Comparison of ENCODE assay signal across 18 mouse cellular contexts in the genomic region with DNA sequence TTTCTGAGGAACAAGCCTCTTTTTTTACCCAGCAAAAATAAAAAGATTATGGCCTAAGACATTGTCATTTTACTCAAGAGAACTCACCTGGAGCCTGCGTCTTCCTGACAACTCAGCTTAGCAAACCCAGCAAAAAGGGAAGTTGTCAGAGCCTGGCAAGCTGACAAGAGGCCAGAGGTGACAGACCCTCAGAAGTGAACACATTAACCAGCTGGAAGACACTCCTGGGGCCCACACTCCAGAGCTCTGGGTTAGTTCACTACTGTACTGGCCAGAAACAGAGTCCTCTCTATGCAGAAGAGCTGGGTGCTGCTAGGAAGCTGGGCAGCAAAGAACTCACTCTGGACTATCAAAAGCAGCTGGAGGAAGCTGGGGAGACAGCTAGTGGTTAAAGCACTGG. TPM values are rescaled to one million over a fixed set of nuclear protein-coding genes. Genes with fewer than 3 reads are reported as not detected.
DNase-seq lines count a peak whose midpoint lies in the region; ATAC-seq and TF ChIP-seq lines count a peak whose summit lies in the region.
"Had no signal": no experiment of that assay in that cellular context is flagged by ENCODE, and none has a peak within 500 bp of the region (broad histone marks: within the 10 kb centered on the region; RNA-seq: fewer than 3 reads in every experiment).

No protein-coding gene starts in this region.

- no peaks in the 10 kb centered on the region for H3K9me3 ChIP-seq in heart, embryonic 13.5 days
- no peaks in the 10 kb centered on the region for H3K9me3 ChIP-seq in liver, postnatal 0 days (ENCODE audit: low read length)
- H3K9me3 ChIP-seq in liver, embryonic 11.5 days (ENCODE audit: control insufficient read depth, low read length) = no peaks in the 10 kb centered on the region
- H3K9me3 ChIP-seq in forebrain, embryonic 16.5 days (ENCODE audit: control insufficient read depth, low read length) = no peaks in the 10 kb centered on the region
- H3K9me3 ChIP-seq: embryonic facial prominence, embryonic 12.5 days; heart, embryonic 15.5 days; limb, embryonic 12.5 days; liver, embryonic 15.5 days; midbrain, embryonic 13.5 days had no signal

- H3K4me1 ChIP-seq in heart, embryonic 13.5 days = peaks cover 33% of the 10 kb centered on the region
- peaks cover 10% of the 10 kb centered on the region for H3K4me1 ChIP-seq in liver, postnatal 0 days (ENCODE audit: insufficient read depth)
- no peaks in the 10 kb centered on the region for H3K4me1 ChIP-seq in liver, embryonic 11.5 days (replicated peaks; ENCODE audit: control insufficient read depth, insufficient read depth, low read length)
- H3K4me1 ChIP-seq in brown adipose tissue, adult 24 weeks (ENCODE audit: control insufficient read depth, insufficient read depth, insufficient read length, low read length) = peaks cover 28% of the 10 kb centered on the region
- H3K4me1 ChIP-seq in forebrain, embryonic 16.5 days (replicated peaks; ENCODE audit: control insufficient read depth, insufficient read depth, low read length) = no peaks in the 10 kb centered on the region
- H3K4me1 ChIP-seq: limb, embryonic 12.5 days; midbrain, embryonic 13.5 days had no signal

- H3K27ac ChIP-seq in heart, embryonic 13.5 days (replicated peaks) = peak overlapping the region; percentile 24; the same call in 1 of the 2 replicates
- no peak overlapping the region for H3K27ac ChIP-seq in liver, postnatal 0 days (ENCODE audit: low read depth)
- H3K27ac ChIP-seq in liver, embryonic 11.5 days (ENCODE audit: low read depth, low read length) = no peak overlapping the region
- peak overlapping the region; percentile 15 for H3K27ac ChIP-seq in brown adipose tissue, adult 24 weeks (replicated peaks; ENCODE audit: low read depth, low read length)
- no peak overlapping the region for H3K27ac ChIP-seq in forebrain, embryonic 16.5 days (ENCODE audit: low read length)
- H3K27ac ChIP-seq: embryonic facial prominence, embryonic 12.5 days; heart, embryonic 15.5 days; limb, embryonic 12.5 days; liver, embryonic 15.5 days; midbrain, embryonic 13.5 days had no signal

- peak overlapping the region; percentile 50; the same call in 1 of the 2 replicates for H3K9ac ChIP-seq in heart, embryonic 13.5 days
- H3K9ac ChIP-seq in liver, postnatal 0 days (replicated peaks) = no peak overlapping the region; the same call in 1 of the 2 replicates
- H3K9ac ChIP-seq in liver, embryonic 11.5 days (ENCODE audit: low read depth, low read length) = no peak overlapping the region
- no peak overlapping the region for H3K9ac ChIP-seq in forebrain, embryonic 16.5 days (replicated peaks; ENCODE audit: low read depth, low read length)
- H3K9ac ChIP-seq: embryonic facial prominence, embryonic 12.5 days; heart, embryonic 15.5 days; limb, embryonic 12.5 days; liver, embryonic 15.5 days; midbrain, embryonic 13.5 days had no signal

- TF ChIP-seq EP300 in liver, postnatal 0 days (IDR thresholded peaks at IDR 0.05; ENCODE audit: low read depth) = no peak

- intact Hi-C loops in gastrocnemius, postnatal 36 days (cut with DNase I) = no loop called here

- no peaks in the 10 kb centered on the region for H3K27me3 ChIP-seq in heart, embryonic 13.5 days (replicated peaks)
- H3K27me3 ChIP-seq in liver, postnatal 0 days (ENCODE audit: insufficient read depth, low read length) = no peaks in the 10 kb centered on the region
- no peaks in the 10 kb centered on the region for H3K27me3 ChIP-seq in liver, embryonic 11.5 days (replicated peaks; ENCODE audit: control insufficient read depth, insufficient read depth, low read length)
- H3K27me3 ChIP-seq in forebrain, embryonic 16.5 days (replicated peaks; ENCODE audit: control insufficient read depth, insufficient read depth, low read length) = no peaks in the 10 kb centered on the region
- H3K27me3 ChIP-seq: embryonic facial prominence, embryonic 12.5 days; heart, embryonic 15.5 days; limb, embryonic 12.5 days; liver, embryonic 15.5 days; midbrain, embryonic 13.5 days had no signal

- no peak for ATAC-seq in heart, embryonic 13.5 days (ENCODE audit: extremely low read depth, insufficient number of reproducible peaks, low FRiP score, low TSS enrichment)
- no peak for ATAC-seq in liver, postnatal 0 days
- ATAC-seq in liver, embryonic 11.5 days (replicated peaks; ENCODE audit: low FRiP score) = no peak
- no peak for ATAC-seq in forebrain, embryonic 16.5 days
- ATAC-seq: inflammation-experienced regulatory T-cells, adult 6 months; lung, postnatal 0 days; midbrain, embryonic 13.5 days had no signal

- no peak overlapping the region for H3K4me2 ChIP-seq in heart, embryonic 13.5 days
- no peak overlapping the region for H3K4me2 ChIP-seq in liver, postnatal 0 days (ENCODE audit: low read depth, low read length)
- H3K4me2 ChIP-seq in liver, embryonic 11.5 days = no peak overlapping the region
- no peak overlapping the region for H3K4me2 ChIP-seq in forebrain, embryonic 16.5 days (ENCODE audit: low read length)
- H3K4me2 ChIP-seq: embryonic facial prominence, embryonic 12.5 days; heart, embryonic 15.5 days; limb, embryonic 12.5 days; liver, embryonic 15.5 days; midbrain, embryonic 13.5 days had no signal

- DNase-seq in heart, adult 9 months (ENCODE audit: low spot score in 2 of 2) = no peak
- peak; percentile 31 for DNase-seq in liver, postnatal 0 days
- DNase-seq in liver, embryonic 11.5 days (ENCODE audit: low spot score) = no peak
- DNase-seq in gastrocnemius, postnatal 36 days = no peak
- DNase-seq: cerebellum, adult 9-10 months; kidney, adult 9 months; thymus, postnatal 4 days had no signal

- H3K4me3 ChIP-seq in heart, embryonic 13.5 days = no peak overlapping the region
- no peak overlapping the region for H3K4me3 ChIP-seq in liver, postnatal 0 days (ENCODE audit: low read depth, low read length)
- H3K4me3 ChIP-seq in liver, embryonic 11.5 days (ENCODE audit: low read depth, low read length) = no peak overlapping the region
- no peak overlapping the region for H3K4me3 ChIP-seq in brown adipose tissue, adult 24 weeks (ENCODE audit: insufficient read depth, low read depth, low read length)
- H3K4me3 ChIP-seq in forebrain, embryonic 16.5 days (replicated peaks; ENCODE audit: low read length) = no peak overlapping the region
- H3K4me3 ChIP-seq: embryonic facial prominence, embryonic 12.5 days; heart, embryonic 15.5 days; limb, embryonic 12.5 days; liver, embryonic 15.5 days; midbrain, embryonic 13.5 days had no signal

- H3K36me3 ChIP-seq in heart, embryonic 13.5 days = peaks cover 77% of the 10 kb centered on the region
- H3K36me3 ChIP-seq in liver, postnatal 0 days (replicated peaks; ENCODE audit: insufficient read depth, low read length) = peaks cover 36% of the 10 kb centered on the region
- H3K36me3 ChIP-seq in liver, embryonic 11.5 days (ENCODE audit: control insufficient read depth, insufficient read depth, low read length) = peaks cover 23% of the 10 kb centered on the region
- peaks cover 6% of the 10 kb centered on the region; the same call in 1 of the 2 replicates for H3K36me3 ChIP-seq in forebrain, embryonic 16.5 days (ENCODE audit: control insufficient read depth, insufficient read depth)

- 65% methylated on average over 1 of the region's 1 CpGs for WGBS in heart, embryonic 13.5 days
- 45% methylated on average over 1 of the region's 1 CpGs for WGBS in liver, postnatal 0 days (ENCODE audit: insufficient replicate concordance)
- 63% methylated on average over 1 of the region's 1 CpGs for WGBS in liver, embryonic 11.5 days
- 88% methylated on average over 1 of the region's 1 CpGs for WGBS in forebrain, embryonic 16.5 days

- no peak for TF ChIP-seq CTCF in liver, postnatal 0 days (IDR thresholded peaks at IDR 0.05; ENCODE audit: low read depth)

RNA-seq across cellular contexts. Expression of a gene that starts 8.3 kb away (rescaled TPM):
- polyA plus RNA-seq in heart, embryonic 13.5 days (2015; fragmentation: Nextera tagmentation; extraction: Ambion mirVana) = 363 and 394 TPM in 2 replicates
- polyA plus RNA-seq in liver, postnatal 0 days (2015; fragmentation: Nextera tagmentation; extraction: Ambion mirVana) = 241 and 253 TPM in 2 replicates
- 251 and 269 TPM in 2 replicates for polyA plus RNA-seq in liver, embryonic 11.5 days (2014; fragmentation: Nextera tagmentation; extraction: Ambion mirVana)
- 607 and 660 TPM in 2 replicates for polyA plus RNA-seq in brown adipose tissue, adult 24 weeks (2012; ENCODE audit: insufficient read depth, insufficient read length, missing spikeins)
- total RNA-seq in gastrocnemius, postnatal 36 days (2021) = 100 to 1,000 TPM; 365 to 379 TPM
- polyA plus RNA-seq in forebrain, embryonic 16.5 days (2015; fragmentation: Nextera tagmentation; extraction: Ambion mirVana) = 240 and 273 TPM in 2 replicates

RNA-seq across cellular contexts. Expression of a gene that starts 8.4 kb away (rescaled TPM):
- polyA plus RNA-seq in heart, embryonic 13.5 days (2015; fragmentation: Nextera tagmentation; extraction: Ambion mirVana) = not detected in 2 replicates
- polyA plus RNA-seq in liver, postnatal 0 days (2015; fragmentation: Nextera tagmentation; extraction: Ambion mirVana) = not detected in 2 replicates
- 0.27 TPM in 1 of 2 replicates, not detected in the other for polyA plus RNA-seq in liver, embryonic 11.5 days (2014; fragmentation: Nextera tagmentation; extraction: Ambion mirVana)
- not detected in 2 replicates for polyA plus RNA-seq in brown adipose tissue, adult 24 weeks (2012; ENCODE audit: insufficient read depth, insufficient read length, missing spikeins)
- total RNA-seq in gastrocnemius, postnatal 36 days (2021) = not detected
- 1.5 and 2.2 TPM in 2 replicates for polyA plus RNA-seq in forebrain, embryonic 16.5 days (2015; fragmentation: Nextera tagmentation; extraction: Ambion mirVana)
- total RNA-seq: gastrocnemius, adult 18-20 months had no signal
- polyA plus RNA-seq: inflammation-experienced regulatory T-cells, adult 6 months; limb, embryonic 12.5 days; liver, embryonic 15.5 days had no signal

Comparison
In these comparisons a context has a peak if more than half of its experiments do, and no peak if none do; other contexts are left out.
1. H3K27ac ChIP-seq: peak in heart, embryonic 13.5 days (single experiment) and brown adipose tissue, adult 24 weeks (single experiment); none in liver, postnatal 0 days (single experiment), liver, embryonic 11.5 days (single experiment) and forebrain, embryonic 16.5 days (single experiment).